Mouse (Mus musculus) hindbrain, embryonic 12.5 days (tissue): ENCODE data around the gene Arhgap24. TPM values are rescaled to one million over a fixed set of nuclear protein-coding genes. Genes with fewer than 3 reads are reported as not detected.

Source experiments
- ATAC-seq: fragments of 200-750 bp; cut with Nextera tagmentation; 2 replicates; pipeline ENCODE4 v1.8.0; 2017; ENCODE audit warnings: moderate TSS enrichment; ENCODE audit not compliant: low FRiP score
- H3K27ac ChIP-seq: fragments of 300-500 bp; sonication (generic); 2 replicates; pipeline ENCODE4 v1.5.1; 2016; ENCODE audit warnings: mild to moderate bottlenecking
- H3K27me3 ChIP-seq: fragments of 300-500 bp; sonication (generic); 2 replicates; pipeline ENCODE4 v1.6.1; 2016; ENCODE audit warnings: mild to moderate bottlenecking
- H3K36me3 ChIP-seq: fragments of 300-500 bp; sonication (generic); 2 replicates; pipeline ENCODE4 v1.6.1; 2016; ENCODE audit warnings: mild to moderate bottlenecking
- H3K4me1 ChIP-seq: fragments of 300-500 bp; sonication (generic); 2 replicates; pipeline ENCODE4 v1.6.1; 2016
- H3K4me2 ChIP-seq: fragments of 300-500 bp; sonication (generic); replicated peaks from 2 replicates; pipeline ENCODE4 v1.6.1; 2016; ENCODE audit warnings: mild to moderate bottlenecking
- H3K4me3 ChIP-seq: fragments of 300-500 bp; sonication (generic); 2 replicates; pipeline ENCODE4 v1.5.1; 2016; ENCODE audit warnings: mild to moderate bottlenecking
- H3K9ac ChIP-seq: fragments of 300-500 bp; sonication (generic); 2 replicates; pipeline ENCODE4 v1.6.1; 2016; ENCODE audit warnings: mild to moderate bottlenecking, moderate library complexity
- H3K9me3 ChIP-seq: fragments of 300-500 bp; sonication (generic); replicated peaks from 2 replicates; pipeline ENCODE4 v1.6.1; 2016; ENCODE audit warnings: mild to moderate bottlenecking
- WGBS: fragments of 180-500 bp; shearing (Covaris S2); methylation state at CpG from one replicate; pipeline ENCODE4 v1.1.7; 2016; 5-methylcytosine and 5-hydroxymethylcytosine counted together
- polyA plus RNA-seq: library from polyadenylated mRNA; unstranded; fragments of >200 nt; fragmentation: Nextera tagmentation; extraction: Ambion mirVana; gene quantifications from 2 replicates; pipeline ENCODE4 v1.2.1, GENCODE M21; 2016

Arhgap24 gene
- polyA plus RNA-seq: 10.1 and 10.6 TPM in 2 replicates

GRCm38 (mm10) chr5:102481215-102482211, at the start of gene Arhgap24:
TSS of gene Arhgap24 (plus strand) at chr5:102481391.
- ATAC-seq: peak; percentile 88
- WGBS: under 1% methylated on average over 36 of the region's 44 CpGs
- peak within 1 kb of the TSS; percentile 83 for H3K27ac ChIP-seq
- H3K4me2 ChIP-seq: peak within 1 kb of the TSS; percentile 89
- peak within 1 kb of the TSS; percentile 52 for H3K4me3 ChIP-seq
- H3K36me3 ChIP-seq: no peaks in the 10 kb centered on the region
- peaks cover 18% of the 10 kb centered on the region for H3K4me1 ChIP-seq
- H3K9me3 ChIP-seq: no peaks in the 10 kb centered on the region
- peak within 1 kb of the TSS; percentile 69 for H3K9ac ChIP-seq
- H3K27me3 ChIP-seq: no peaks in the 10 kb centered on the region

- no peaks in the 10 kb centered on the region for H3K36me3 ChIP-seq
- no peaks in the 10 kb centered on the region for H3K9me3 ChIP-seq
- H3K9ac ChIP-seq: no peak overlapping the region
- no peak for ATAC-seq
- H3K4me1 ChIP-seq: 0 out of 2 replicates have a peak, but pooled peaks cover 3% of the 10 kb centered on the region
- H3K4me3 ChIP-seq: no peak overlapping the region
- WGBS: 50% methylated on average over 4 of the region's 4 CpGs
- H3K27ac ChIP-seq: no peak overlapping the region
- no peaks in the 10 kb centered on the region for H3K27me3 ChIP-seq
- no peak overlapping the region for H3K4me2 ChIP-seq
Observed at GRCm38 (mm10) chr5:102434182-102434581, 47.0 kb upstream of the Arhgap24 start.

DNA sequence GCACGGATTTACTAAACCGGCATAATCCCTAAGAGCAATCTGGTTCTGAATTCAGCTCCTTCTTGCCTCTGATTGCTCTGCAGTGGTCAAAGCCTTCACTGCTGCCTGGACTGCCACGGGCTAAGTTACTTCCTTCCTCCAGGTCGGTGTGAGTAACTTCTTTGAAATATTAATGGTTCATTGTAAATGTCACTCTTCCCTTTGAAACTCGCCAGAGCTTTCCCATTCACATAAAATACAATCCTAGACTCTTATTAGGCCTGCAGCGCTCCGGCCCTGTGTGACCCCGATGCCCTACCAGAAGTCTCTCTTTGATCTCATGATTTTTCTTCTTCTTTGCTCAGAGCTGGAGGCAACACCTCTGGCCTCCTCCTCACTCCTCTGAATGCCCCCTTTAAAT, 44.6 kb upstream of the Arhgap24 start:
- Histone ChIP-seq H3K4me1 (0 out of 2 replicates have a peak, but pooled peaks cover 3% of the 10 kb centered on the region), H3K9ac (no peak overlapping the region), H3K4me3 (no peak overlapping the region), H3K9me3 (no peaks in the 10 kb centered on the region), H3K36me3 (no peaks in the 10 kb centered on the region), H3K27ac (no peak overlapping the region), H3K27me3 (no peaks in the 10 kb centered on the region), H3K4me2 (no peak overlapping the region)
- ATAC-seq: no peak
- 73% methylated on average over 8 of the region's 8 CpGs for WGBS

- no peaks in the 10 kb centered on the region for H3K9me3 ChIP-seq
- no peak overlapping the region for H3K27ac ChIP-seq
- 0 out of 2 replicates have a peak, but pooled peaks cover 2% of the 10 kb centered on the region for H3K4me1 ChIP-seq
- no peak for ATAC-seq
- no peak overlapping the region for H3K4me3 ChIP-seq
- no peak overlapping the region for H3K9ac ChIP-seq
- 88% methylated on average over 9 of the region's 9 CpGs for WGBS
- no peaks in the 10 kb centered on the region for H3K36me3 ChIP-seq
- no peaks in the 10 kb centered on the region for H3K27me3 ChIP-seq
- no peak overlapping the region for H3K4me2 ChIP-seq
Observed at GRCm38 (mm10) chr5:102439119-102439877, 41.9 kb upstream of the Arhgap24 start.

- H3K36me3 ChIP-seq: no peaks in the 10 kb centered on the region
- H3K4me1 ChIP-seq: no peaks in the 10 kb centered on the region
- no peak overlapping the region for H3K27ac ChIP-seq
- H3K4me2 ChIP-seq: no peak overlapping the region
- H3K9ac ChIP-seq: no peak overlapping the region
- H3K27me3 ChIP-seq: no peaks in the 10 kb centered on the region
- ATAC-seq: no peak
- H3K9me3 ChIP-seq: no peaks in the 10 kb centered on the region
- 91% methylated on average over 9 of the region's 9 CpGs for WGBS
- no peak overlapping the region for H3K4me3 ChIP-seq
Observed at GRCm38 (mm10) chr5:102447436-102447835, 33.8 kb upstream of the Arhgap24 start.

DNA sequence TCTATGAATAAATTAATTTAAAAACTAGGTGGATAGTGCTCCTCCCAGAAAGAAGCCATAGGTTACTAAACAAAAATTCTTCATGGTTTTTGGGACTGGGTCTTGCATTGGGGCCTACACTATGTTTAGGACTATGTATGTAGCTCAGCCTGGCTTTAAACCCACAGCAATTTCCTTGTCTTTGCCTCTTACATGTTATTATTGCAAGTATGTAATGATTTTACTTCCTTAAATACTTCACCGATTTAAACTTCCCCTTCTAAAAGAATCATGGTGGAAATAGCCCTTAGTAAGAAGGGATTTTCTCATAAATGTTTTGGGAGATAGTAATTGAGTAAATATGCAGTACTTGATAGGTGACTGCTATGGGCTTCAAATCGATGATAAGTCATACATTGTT, 30.3 kb upstream of the Arhgap24 start:
- Histone ChIP-seq H3K4me2 (no peak overlapping the region), H3K4me1 (no peaks in the 10 kb centered on the region), H3K27me3 (no peaks in the 10 kb centered on the region), H3K9me3 (no peaks in the 10 kb centered on the region), H3K4me3 (no peak overlapping the region), H3K9ac (no peak overlapping the region), H3K27ac (no peak overlapping the region), H3K36me3 (no peaks in the 10 kb centered on the region)
- ATAC-seq: no peak
- WGBS: 99% methylated on average over 2 of the region's 2 CpGs

DNA sequence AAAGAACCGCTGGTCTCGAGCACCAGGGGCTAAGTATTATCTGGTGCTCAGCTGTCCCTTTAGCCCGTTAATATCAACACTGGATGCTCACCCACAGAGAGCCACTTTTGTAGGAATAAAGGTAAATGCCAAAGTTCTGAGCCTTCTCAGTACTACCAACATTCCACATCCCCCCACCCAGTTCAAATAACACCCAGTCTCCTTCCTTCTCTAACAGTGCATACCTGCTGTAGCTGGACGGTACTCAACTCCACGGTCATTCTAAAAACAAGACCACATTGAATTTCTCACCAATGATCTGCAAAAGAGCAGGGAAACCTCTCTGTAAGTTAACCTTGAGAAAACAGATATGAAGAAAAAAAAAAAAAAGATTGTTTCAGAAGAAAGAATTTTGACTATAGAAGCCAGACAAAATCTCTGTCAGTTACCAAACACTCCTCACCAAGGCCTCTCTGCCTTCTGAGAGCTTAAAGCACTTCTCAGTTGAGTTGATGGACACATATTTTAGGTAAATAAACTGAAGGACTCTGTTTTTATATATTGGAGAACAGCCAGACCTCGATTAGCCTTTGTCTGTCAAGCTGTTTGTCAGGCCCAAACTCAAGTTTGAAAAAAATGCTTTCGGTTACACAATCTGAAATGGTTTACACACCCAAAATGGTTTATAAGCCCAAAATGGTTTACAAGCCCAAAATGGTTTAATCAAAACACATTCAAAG, 29.0 kb upstream of the Arhgap24 start:
- no peaks in the 10 kb centered on the region for H3K4me1 ChIP-seq
- no peak overlapping the region for H3K4me3 ChIP-seq
- H3K36me3 ChIP-seq: no peaks in the 10 kb centered on the region
- WGBS: 82% methylated on average over 7 of the region's 7 CpGs
- no peaks in the 10 kb centered on the region for H3K27me3 ChIP-seq
- ATAC-seq: no peak
- H3K4me2 ChIP-seq: no peak overlapping the region
- H3K9me3 ChIP-seq: no peaks in the 10 kb centered on the region
- H3K27ac ChIP-seq: no peak overlapping the region
- H3K9ac ChIP-seq: no peak overlapping the region

DNA sequence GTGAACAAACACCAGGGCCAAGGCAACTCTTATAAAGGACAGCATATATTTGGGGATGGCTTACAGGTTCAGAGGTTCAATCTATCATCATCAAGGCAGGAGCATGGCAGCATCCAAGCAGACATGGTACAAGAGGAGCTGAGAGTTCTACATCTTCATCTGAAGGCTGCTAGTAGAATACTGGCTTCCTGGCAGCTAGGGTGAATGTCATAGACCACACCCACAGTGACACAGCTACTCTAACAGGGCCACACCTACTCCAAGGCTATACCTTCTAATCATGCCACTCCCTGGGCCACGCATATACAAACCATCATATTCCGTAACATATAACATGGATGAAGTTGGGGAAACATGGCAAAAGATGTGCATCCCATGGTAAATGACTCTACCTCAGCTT, 27.9 kb upstream of the Arhgap24 start:
- H3K9me3 ChIP-seq: no peaks in the 10 kb centered on the region
- H3K27me3 ChIP-seq: no peaks in the 10 kb centered on the region
- H3K4me2 ChIP-seq: no peak overlapping the region
- H3K4me3 ChIP-seq: no peak overlapping the region
- H3K9ac ChIP-seq: no peak overlapping the region
- no peak overlapping the region for H3K27ac ChIP-seq
- no peaks in the 10 kb centered on the region for H3K36me3 ChIP-seq
- WGBS: 98% methylated on average over 2 of the region's 2 CpGs
- no peak for ATAC-seq
- H3K4me1 ChIP-seq: no peaks in the 10 kb centered on the region

DNA sequence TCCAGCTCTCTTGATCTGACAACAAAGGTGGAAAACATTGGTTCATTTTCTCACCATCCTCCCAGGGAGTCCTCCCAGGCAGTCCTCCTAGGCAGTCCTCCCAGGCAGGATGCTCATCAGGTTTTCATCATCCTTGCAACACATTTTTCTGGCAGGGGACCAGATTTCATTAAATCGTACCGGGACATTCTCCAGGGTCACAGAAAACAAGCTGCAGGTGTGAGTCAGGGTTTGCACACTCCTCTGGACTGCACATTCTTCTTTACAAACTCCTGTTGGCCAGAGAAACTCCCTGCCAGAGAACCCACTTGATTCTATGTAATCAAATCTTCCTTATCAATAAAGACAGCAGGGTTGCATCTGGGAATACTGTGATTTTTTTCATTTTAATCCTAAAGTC, 25.9 kb upstream of the Arhgap24 start:
- no peak overlapping the region for H3K4me3 ChIP-seq
- no peak overlapping the region for H3K4me2 ChIP-seq
- ATAC-seq: no peak
- no peaks in the 10 kb centered on the region for H3K36me3 ChIP-seq
- WGBS: 68% methylated on average over 2 of the region's 2 CpGs
- H3K4me1 ChIP-seq: no peaks in the 10 kb centered on the region
- H3K27ac ChIP-seq: no peak overlapping the region
- no peak overlapping the region for H3K9ac ChIP-seq
- H3K9me3 ChIP-seq: no peaks in the 10 kb centered on the region
- no peaks in the 10 kb centered on the region for H3K27me3 ChIP-seq

DNA sequence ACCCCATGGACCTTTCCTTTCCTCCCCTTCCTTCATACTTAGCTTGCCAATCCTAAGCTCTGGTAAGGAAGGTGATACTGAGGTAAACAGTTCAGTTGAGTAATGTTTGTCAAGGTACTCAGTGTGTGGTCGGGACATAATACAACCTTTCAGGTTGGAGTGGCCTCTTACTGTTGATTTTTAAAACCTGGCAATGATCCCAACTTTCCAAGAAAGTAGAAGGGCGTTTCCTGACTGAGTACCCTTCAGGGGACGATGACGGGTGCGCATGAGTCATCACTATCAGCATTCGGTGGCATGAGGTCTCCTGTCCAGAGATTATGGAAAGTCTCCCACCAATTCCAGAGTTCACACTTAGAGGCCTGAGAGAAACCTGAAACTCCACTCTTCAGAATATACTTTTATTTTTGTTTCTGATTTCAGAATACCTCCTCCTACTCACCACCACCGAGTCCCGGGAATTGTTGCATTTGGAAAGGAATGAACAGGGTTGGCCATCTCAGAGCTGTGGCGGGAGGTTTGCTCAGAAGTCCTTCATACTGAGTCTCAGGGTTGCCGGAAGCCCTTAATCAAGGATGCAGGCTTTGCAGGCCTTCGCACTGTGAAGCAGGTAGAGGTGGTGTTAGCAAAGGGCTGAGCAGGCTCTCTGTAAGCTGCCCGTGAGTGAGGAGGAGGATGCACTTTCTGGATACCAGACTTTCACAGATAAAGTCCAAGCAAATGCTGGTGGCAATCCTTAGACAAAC, 20.6 kb upstream of the Arhgap24 start:
- no peak overlapping the region for H3K4me2 ChIP-seq
- H3K36me3 ChIP-seq: no peaks in the 10 kb centered on the region
- no peaks in the 10 kb centered on the region for H3K9me3 ChIP-seq
- H3K9ac ChIP-seq: no peak overlapping the region
- WGBS: 85% methylated on average over 12 of the region's 12 CpGs
- no peak overlapping the region for H3K27ac ChIP-seq
- H3K4me3 ChIP-seq: no peak overlapping the region
- no peak for ATAC-seq
- H3K4me1 ChIP-seq: no peaks in the 10 kb centered on the region
- H3K27me3 ChIP-seq: no peaks in the 10 kb centered on the region

- 77% methylated on average over 3 of the region's 3 CpGs for WGBS
Observed at GRCm38 (mm10) chr5:102462948-102463347, 18.2 kb upstream of the Arhgap24 start.

More at GRCm38 (mm10) chr5:102462948-102463347, 18.2 kb upstream of the Arhgap24 start:
- Histone ChIP-seq H3K9ac (no peak overlapping the region), H3K27me3 (no peaks in the 10 kb centered on the region), H3K4me1 (no peaks in the 10 kb centered on the region), H3K36me3 (no peaks in the 10 kb centered on the region), H3K4me3 (no peak overlapping the region), H3K9me3 (no peaks in the 10 kb centered on the region), H3K4me2 (no peak overlapping the region), H3K27ac (no peak overlapping the region)
- ATAC-seq: no peak
